Mouse (Mus musculus) MEL (cell line): ENCODE results near the gene Olfr287.

Experiments used
- CTCF ChIP-seq, 3 experiments: IDR thresholded peaks in 2 of 3; conservative IDR thresholded peaks in 1 of 3; 2 replicates each; pipeline ENCODE4 v1.5.1; 2011 to 2012; ENCODE audit warnings: low read length in 3 of 3, low read depth in 2 of 3, mild to moderate bottlenecking in 2 of 3, improper control_type of control experiment in 1 of 3, inconsistent platforms in 1 of 3, mixed read lengths in 1 of 3, moderate library complexity in 1 of 3; ENCODE audit not compliant: control insufficient read depth in 1 of 3, insufficient read depth in 1 of 3, poor library complexity in 1 of 3, severe bottlenecking in 1 of 3
- MYC ChIP-seq: IDR thresholded peaks from 2 replicates; pipeline ENCODE4 v1.6.1; 2011; ENCODE audit warnings: low read depth, mild to moderate bottlenecking, low read length, improper control_type of control experiment, moderate library complexity
- POLR2A ChIP-seq, 2 experiments: IDR thresholded peaks; 2 replicates each; pipeline ENCODE4 v1.6.1; 2011 to 2012; ENCODE audit warnings: low read length in 2 of 2, mild to moderate bottlenecking in 2 of 2, control low read depth in 1 of 2, improper control_type of control experiment in 1 of 2, low read depth in 1 of 2, moderate library complexity in 1 of 2; ENCODE audit not compliant: control insufficient read depth in 1 of 2, insufficient read depth in 1 of 2, poor library complexity in 1 of 2
- POLR2AphosphoS2 ChIP-seq: IDR thresholded peaks from 2 replicates; pipeline ENCODE4 v1.6.1; 2011; ENCODE audit warnings: low read length, improper control_type of control experiment
- ZMIZ1 ChIP-seq: IDR thresholded peaks from 2 replicates; pipeline ENCODE4 v1.6.1; 2012; ENCODE audit warnings: low read depth, mild to moderate bottlenecking, inconsistent platforms, low read length, improper control_type of control experiment, moderate library complexity

DNA sequence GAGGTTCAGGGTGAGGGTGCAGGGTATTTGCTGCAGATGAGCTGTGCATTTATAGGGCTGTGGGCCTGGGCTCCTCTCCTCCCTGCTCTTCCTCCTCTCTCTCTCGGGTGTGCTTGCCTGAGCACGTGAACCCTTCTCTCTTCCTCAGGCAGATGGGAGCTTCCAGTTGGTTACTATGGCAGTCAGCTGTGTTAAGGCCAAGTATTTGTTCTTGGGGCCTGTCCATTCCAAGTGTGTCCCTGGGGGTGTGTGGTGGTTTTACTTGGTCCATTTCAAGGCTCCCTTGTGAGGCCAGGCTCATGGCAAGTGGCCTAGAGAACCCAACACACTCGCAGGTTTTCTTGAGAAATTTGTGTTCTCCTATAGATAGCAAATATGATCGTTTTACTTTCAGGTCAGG is at the start of gene Olfr287, which contains the start of gene Gm44579:
- TF ChIP-seq CTCF (IDR thresholded peaks at IDR 0.05 in 2 of 3, conservative IDR thresholded peaks at IDR 0.05 in 1 of 3; ENCODE audit: control insufficient read depth in 1 of 3, insufficient read depth in 1 of 3, low read depth in 2 of 3, low read length in 3 of 3, poor library complexity in 1 of 3, severe bottlenecking in 1 of 3) (no peak), ZMIZ1 (no peak), MYC (no peak), POLR2AphosphoS2 (no peak), POLR2A (IDR thresholded peaks at IDR 0.05; ENCODE audit: control insufficient read depth in 1 of 2, insufficient read depth in 1 of 2, low read depth in 1 of 2, low read length in 2 of 2, poor library complexity in 1 of 2) (no peak)
